Mouse (Mus musculus): ENCODE results near the gene S100a13. TPM values are rescaled to one million over a fixed set of nuclear protein-coding genes. Genes with fewer than 3 reads are reported as not detected.

S100a13 gene
- polyA plus RNA-seq, 1 experiment from 2014 or later: 12.1 TPM

GRCm38 (mm10) chr3:90509747-90510123, 4.5 kb upstream of the S100a13 start:
- H3K27me3 ChIP-seq: peaks cover 30% of the 10 kb centered on the region
- H3K36me3 ChIP-seq: peaks cover 28% of the 10 kb centered on the region
- H3K4me3 ChIP-seq: peak overlapping the region; percentile 97
- WGBS: 14% methylated on average over 2 of the region's 2 CpGs
- peaks cover 25% of the 10 kb centered on the region for H3K4me1 ChIP-seq
- H3K27ac ChIP-seq (replicated peaks): peak overlapping the region; percentile 31; the same call in 1 of the 2 replicates
- H3K9me3 ChIP-seq: no peaks in the 10 kb centered on the region
- H3K9ac ChIP-seq (replicated peaks): no peak overlapping the region
- H3K4me2 ChIP-seq (replicated peaks): peak overlapping the region; percentile 47
- ATAC-seq (ENCODE audit: low FRiP score, low read depth): peak; percentile 23; the same call in 1 of the 2 replicates

- H3K4me1 ChIP-seq: peaks cover 29% of the 10 kb centered on the region
- H3K4me2 ChIP-seq (replicated peaks): no peak overlapping the region
- H3K9me3 ChIP-seq: no peaks in the 10 kb centered on the region
- no peak overlapping the region for H3K27ac ChIP-seq (replicated peaks)
- no peak for ATAC-seq (ENCODE audit: low FRiP score, low read depth)
- 87% methylated on average over 5 of the region's 5 CpGs for WGBS
- no peak overlapping the region for H3K9ac ChIP-seq (replicated peaks)
- peaks cover 4% of the 10 kb centered on the region for H3K36me3 ChIP-seq
- peaks cover 44% of the 10 kb centered on the region for H3K27me3 ChIP-seq
- no peak overlapping the region for H3K4me3 ChIP-seq
These were observed 2.0 kb upstream of the S100a13 start for GRCm38 (mm10) chr3:90512276-90512675.

- Histone ChIP-seq H3K36me3 (no peaks in the 10 kb centered on the region), H3K27me3 (peaks cover 44% of the 10 kb centered on the region), H3K4me3 (no peak overlapping the region), H3K4me1 (peaks cover 21% of the 10 kb centered on the region), H3K9me3 (no peaks in the 10 kb centered on the region), H3K4me2 (replicated peaks) (no peak overlapping the region), H3K27ac (replicated peaks) (no peak overlapping the region), H3K9ac (replicated peaks) (no peak overlapping the region)
- WGBS: 79% methylated on average over 9 of the region's 9 CpGs
- ATAC-seq (ENCODE audit: low FRiP score, low read depth): no peak
These were observed 1.1 kb upstream of the S100a13 start for GRCm38 (mm10) chr3:90512948-90513642.

DNA sequence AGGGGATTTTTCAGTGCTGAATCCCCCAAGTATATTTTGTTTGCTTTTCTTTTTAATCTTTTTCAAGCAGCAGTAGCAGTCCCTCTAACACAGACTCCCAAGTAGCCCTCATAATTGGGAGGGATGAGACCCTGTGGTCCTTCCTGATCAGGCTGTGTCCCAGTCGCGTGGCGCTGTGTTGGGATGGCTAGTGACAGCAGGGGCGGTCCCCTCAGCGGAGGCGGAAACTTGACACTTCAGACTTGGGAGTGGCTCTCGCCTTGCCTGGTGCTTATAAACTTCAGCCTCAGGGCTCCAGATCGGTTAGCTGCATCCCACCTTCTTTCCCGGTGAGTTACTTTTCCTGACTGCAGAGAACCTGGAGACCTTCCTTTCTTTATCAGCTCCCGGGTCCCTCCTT, 456 bp downstream of the S100a13 start:
- H3K4me2 ChIP-seq (replicated peaks): peak overlapping the region; percentile 61
- H3K4me3 ChIP-seq: peak overlapping the region; percentile 37
- peaks cover 44% of the 10 kb centered on the region for H3K27me3 ChIP-seq
- H3K36me3 ChIP-seq: no peaks in the 10 kb centered on the region
- H3K27ac ChIP-seq (replicated peaks): no peak overlapping the region
- peak; percentile 63 for ATAC-seq (ENCODE audit: low FRiP score, low read depth)
- WGBS: under 1% methylated on average over 10 of the region's 10 CpGs
- peaks cover 16% of the 10 kb centered on the region for H3K4me1 ChIP-seq
- peak overlapping the region; percentile 50 for H3K9ac ChIP-seq (replicated peaks)
- no peaks in the 10 kb centered on the region for H3K9me3 ChIP-seq

DNA sequence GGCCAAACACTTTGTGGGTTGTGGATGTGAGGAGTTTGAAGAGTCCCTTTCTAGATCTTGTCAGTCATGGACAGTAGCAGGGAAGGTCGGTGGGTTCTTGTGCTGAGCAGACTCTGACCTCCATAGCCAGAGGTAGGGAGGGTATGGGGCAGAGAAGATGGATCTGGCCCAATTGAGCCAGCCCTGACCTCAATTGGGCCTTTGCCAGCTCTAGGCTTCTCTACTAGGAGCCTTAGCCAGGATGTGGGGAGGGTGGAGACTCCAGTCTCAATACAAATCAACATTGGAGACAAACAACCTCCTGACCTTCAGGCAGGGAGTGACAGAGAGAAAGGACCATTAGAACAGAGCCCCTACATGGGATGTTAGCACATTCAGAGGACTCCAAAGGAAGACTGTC, 1.0 kb downstream of the S100a13 start:
- Histone ChIP-seq H3K4me3 (peak overlapping the region; percentile 37), H3K9me3 (no peaks in the 10 kb centered on the region), H3K27me3 (peaks cover 44% of the 10 kb centered on the region), H3K4me2 (replicated peaks) (peak overlapping the region; percentile 61), H3K9ac (replicated peaks) (0 out of 2 replicates have a peak overlapping the region, but pooled peaks have one; percentile 50), H3K4me1 (peaks cover 14% of the 10 kb centered on the region), H3K27ac (replicated peaks) (no peak overlapping the region), H3K36me3 (no peaks in the 10 kb centered on the region)
- 53% methylated on average over 1 of the region's 1 CpGs for WGBS
- ATAC-seq (ENCODE audit: low FRiP score, low read depth): 0 out of 2 replicates have a peak, but pooled peaks have one; percentile 8

GRCm38 (mm10) chr3:90515789-90516188, 1.6 kb downstream of the S100a13 start:
- no peak for ATAC-seq (ENCODE audit: low FRiP score, low read depth)
- Histone ChIP-seq H3K4me2 (replicated peaks) (no peak overlapping the region), H3K4me1 (peaks cover 14% of the 10 kb centered on the region), H3K27me3 (peaks cover 44% of the 10 kb centered on the region), H3K36me3 (no peaks in the 10 kb centered on the region), H3K4me3 (no peak overlapping the region), H3K9ac (replicated peaks) (no peak overlapping the region), H3K27ac (replicated peaks) (no peak overlapping the region), H3K9me3 (no peaks in the 10 kb centered on the region)
- WGBS: 87% methylated on average over 4 of the region's 4 CpGs

DNA sequence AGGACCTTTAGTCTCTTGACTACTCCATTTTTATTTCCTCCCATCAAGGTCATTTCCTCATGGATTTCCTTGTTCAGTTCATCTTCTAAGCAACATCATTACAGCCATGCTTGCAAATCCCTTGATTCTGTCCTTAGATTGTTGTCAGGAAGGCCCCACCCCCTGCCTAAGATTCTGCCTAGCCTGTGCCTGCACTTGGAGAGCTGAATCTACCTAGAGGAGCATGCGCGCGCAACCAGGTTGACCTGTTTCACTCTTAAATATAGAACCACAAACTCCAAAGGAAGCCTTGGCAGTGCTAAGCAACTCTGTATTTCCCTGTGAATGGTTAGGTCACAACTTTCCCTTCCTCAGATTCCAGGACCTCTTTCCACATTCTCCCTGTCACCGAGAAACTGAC, 3.5 kb downstream of the S100a13 start:
- 85% methylated on average over 4 of the region's 4 CpGs for WGBS
- Histone ChIP-seq H3K9ac (replicated peaks) (no peak overlapping the region), H3K9me3 (no peaks in the 10 kb centered on the region), H3K27ac (replicated peaks) (no peak overlapping the region), H3K4me1 (peaks cover 14% of the 10 kb centered on the region), H3K36me3 (no peaks in the 10 kb centered on the region), H3K27me3 (peaks cover 33% of the 10 kb centered on the region), H3K4me3 (no peak overlapping the region), H3K4me2 (replicated peaks) (no peak overlapping the region)
- no peak for ATAC-seq (ENCODE audit: low FRiP score, low read depth)

- H3K9ac ChIP-seq (replicated peaks): no peak overlapping the region
These were observed 11.2 kb downstream of the S100a13 start for GRCm38 (mm10) chr3:90525421-90525820.

DNA sequence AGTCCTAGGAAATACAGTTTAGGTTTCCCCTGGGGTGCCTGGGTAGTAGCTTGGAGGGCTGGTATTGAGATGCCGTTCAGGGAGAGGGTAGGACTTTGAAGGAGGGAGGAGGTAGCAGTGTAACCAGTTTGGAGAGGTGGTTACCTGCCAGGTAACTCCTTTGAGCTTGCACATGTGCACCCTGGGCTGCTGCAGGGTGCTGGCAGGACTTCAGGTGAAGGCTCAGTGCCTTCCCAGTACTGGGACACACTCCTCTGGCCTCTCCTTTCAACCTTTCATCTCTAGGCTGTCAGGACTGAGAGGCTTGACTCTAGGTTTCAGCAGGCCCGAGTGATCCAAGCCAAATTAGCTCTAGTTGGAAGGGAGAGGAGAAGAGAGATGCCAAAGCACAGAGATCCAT, 11.8 kb downstream of the S100a13 start:
- 82% methylated on average over 2 of the region's 2 CpGs for WGBS
- H3K4me3 ChIP-seq: no peak overlapping the region
- peaks cover 4% of the 10 kb centered on the region; the same call in 1 of the 2 replicates for H3K27me3 ChIP-seq
- no peaks in the 10 kb centered on the region for H3K36me3 ChIP-seq
- H3K9ac ChIP-seq (replicated peaks): no peak overlapping the region
- no peak for ATAC-seq (ENCODE audit: low FRiP score, low read depth)
- H3K27ac ChIP-seq (replicated peaks): no peak overlapping the region
- H3K4me2 ChIP-seq (replicated peaks): no peak overlapping the region
- no peaks in the 10 kb centered on the region for H3K9me3 ChIP-seq
- H3K4me1 ChIP-seq: no peaks in the 10 kb centered on the region

More at GRCm38 (mm10) chr3:90525421-90525820, 11.2 kb downstream of the S100a13 start:
- Histone ChIP-seq H3K9me3 (no peaks in the 10 kb centered on the region), H3K27ac (replicated peaks) (no peak overlapping the region), H3K27me3 (peaks cover 4% of the 10 kb centered on the region; the same call in 1 of the 2 replicates), H3K4me3 (no peak overlapping the region), H3K36me3 (no peaks in the 10 kb centered on the region), H3K4me1 (no peaks in the 10 kb centered on the region), H3K4me2 (replicated peaks) (no peak overlapping the region)
- WGBS: 68% methylated on average over 4 of the region's 4 CpGs
- no peak for ATAC-seq (ENCODE audit: low FRiP score, low read depth)

GRCm38 (mm10) chr3:90526580-90526979, 12.3 kb downstream of the S100a13 start, which contains the start of gene S100a14:
S100a14 (plus strand) TSS chr3:90526856.
- Histone ChIP-seq H3K27ac (replicated peaks) (no peak within 1 kb of the TSS), H3K4me2 (replicated peaks) (no peak within 1 kb of the TSS), H3K27me3 (peaks cover 4% of the 10 kb centered on the region; the same call in 1 of the 2 replicates), H3K9ac (replicated peaks) (no peak within 1 kb of the TSS), H3K4me1 (no peaks in the 10 kb centered on the region), H3K36me3 (no peaks in the 10 kb centered on the region), H3K9me3 (no peaks in the 10 kb centered on the region), H3K4me3 (no peak within 1 kb of the TSS)
- no peak for ATAC-seq (ENCODE audit: low FRiP score, low read depth)
- 80% methylated on average over 5 of the region's 5 CpGs for WGBS

DNA sequence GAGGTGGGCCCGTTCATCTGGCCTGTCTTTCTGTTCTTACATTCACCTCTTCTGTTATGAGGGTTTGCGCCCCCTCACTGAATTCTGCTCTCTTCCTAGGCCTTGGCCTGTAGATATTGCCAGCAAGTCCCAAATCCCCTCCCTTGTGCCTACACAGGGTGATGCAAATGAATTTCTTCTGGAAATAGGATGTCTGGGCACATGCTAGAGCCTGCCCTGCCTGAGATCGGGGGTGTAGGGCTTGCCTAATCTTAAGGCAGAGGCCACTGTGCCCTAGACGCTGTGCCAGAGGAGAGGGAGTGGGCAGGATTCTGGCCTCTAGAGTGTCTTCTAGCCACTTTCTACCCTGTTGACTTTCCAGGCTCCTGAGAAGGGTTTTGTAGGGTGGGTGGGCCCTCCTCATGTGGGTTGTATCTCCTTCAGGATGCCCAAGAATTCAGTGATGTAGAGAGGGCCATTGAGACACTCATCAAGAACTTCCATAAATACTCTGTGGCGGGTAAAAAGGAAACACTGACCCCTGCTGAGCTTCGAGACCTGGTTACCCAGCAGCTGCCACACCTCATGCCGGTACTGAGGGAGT, 13.1 kb downstream of the S100a13 start:
- H3K27ac ChIP-seq (replicated peaks): no peak overlapping the region
- 88% methylated on average over 7 of the region's 7 CpGs for WGBS

GRCm38 (mm10) chr3:90531713-90532112, 17.5 kb downstream of the S100a13 start:
- no peak for ATAC-seq (ENCODE audit: low FRiP score, low read depth)
- no peak overlapping the region for H3K27ac ChIP-seq (replicated peaks)

More for the DNA sequence above, 13.1 kb downstream of the S100a13 start:
- Histone ChIP-seq H3K9ac (replicated peaks) (no peak overlapping the region), H3K36me3 (no peaks in the 10 kb centered on the region), H3K27me3 (peaks cover 4% of the 10 kb centered on the region; the same call in 1 of the 2 replicates), H3K4me1 (no peaks in the 10 kb centered on the region), H3K4me2 (replicated peaks) (no peak overlapping the region), H3K9me3 (no peaks in the 10 kb centered on the region), H3K4me3 (no peak overlapping the region)
- ATAC-seq (ENCODE audit: low FRiP score, low read depth): no peak

More at GRCm38 (mm10) chr3:90531713-90532112, 17.5 kb downstream of the S100a13 start:
- Histone ChIP-seq H3K36me3 (no peaks in the 10 kb centered on the region), H3K27me3 (peaks cover 5% of the 10 kb centered on the region; the same call in 1 of the 2 replicates), H3K9me3 (no peaks in the 10 kb centered on the region), H3K4me3 (no peak overlapping the region), H3K4me1 (no peaks in the 10 kb centered on the region), H3K4me2 (replicated peaks) (no peak overlapping the region), H3K9ac (replicated peaks) (no peak overlapping the region)
- WGBS: 76% methylated on average over 5 of the region's 5 CpGs

Data from midbrain, embryonic 12.5 days (tissue).